Mouse (Mus musculus) ES-E14 (cell line): Measurements from ENCODE around the gene Zfpm1.

Experiments used
- CHD2 ChIP-seq: IDR thresholded peaks from 2 replicates; pipeline ENCODE4 v1.6.1; 2014; ENCODE audit warnings: mild to moderate bottlenecking, low read depth, low read length, inconsistent platforms
- HCFC1 ChIP-seq: IDR thresholded peaks from 2 replicates; pipeline ENCODE4 v1.6.1; 2012; ENCODE audit warnings: low read length, inconsistent platforms, borderline replicate concordance; ENCODE audit not compliant: insufficient read depth
- ZC3H11A ChIP-seq: IDR thresholded peaks from 2 replicates; pipeline ENCODE4 v1.6.1; 2012; ENCODE audit warnings: low read depth, mild to moderate bottlenecking, inconsistent platforms, low read length, borderline replicate concordance
- ZNF384 ChIP-seq: IDR thresholded peaks from 2 replicates; pipeline ENCODE4 v1.6.1; 2012; ENCODE audit warnings: low read depth, low read length, inconsistent platforms

DNA sequence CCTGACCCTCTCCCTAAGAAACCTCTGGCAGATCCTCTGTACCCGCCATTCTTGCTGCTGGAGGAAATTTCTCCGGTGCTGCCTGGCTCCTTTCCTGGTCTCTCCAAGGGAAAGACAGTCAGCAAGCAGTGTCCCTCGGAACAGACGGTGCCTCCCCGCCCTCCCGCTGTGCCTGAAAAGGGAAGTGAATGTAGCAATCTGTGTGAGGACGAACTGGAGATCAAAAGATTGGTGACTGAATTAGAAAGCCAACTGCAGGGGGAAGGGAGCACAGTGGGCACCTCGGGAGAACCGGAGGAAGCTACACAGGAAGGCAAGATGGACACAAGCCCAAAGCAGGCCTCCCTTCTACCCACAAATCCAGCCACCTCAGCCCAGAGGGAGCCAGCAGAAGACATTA is 17.7 kb upstream of the Zfpm1 start:
- TF ChIP-seq CHD2 = no peak
- no peak for TF ChIP-seq ZC3H11A
- no peak for TF ChIP-seq HCFC1
- no peak for TF ChIP-seq ZNF384
